8 mouse cellular contexts compared by ENCODE assay signal in genomic region chr17:35633992-35634391, GRCm38 (mm10). TPM values are rescaled to one million over a fixed set of nuclear protein-coding genes. Genes with fewer than 3 reads are reported as not detected.
DNase-seq lines count a peak whose midpoint lies in the region; ATAC-seq and TF ChIP-seq lines count a peak whose summit lies in the region.

No protein-coding gene starts in this region.

- 0 out of 2 replicates have a peak, but pooled peaks cover under 1% of the 10 kb centered on the region for H3K4me1 ChIP-seq in embryonic facial prominence, embryonic 14.5 days (ENCODE audit: control insufficient read depth, insufficient read depth, low read length)
- peaks cover 4% of the 10 kb centered on the region; the same call in 1 of the 2 replicates for H3K4me1 ChIP-seq in lung, postnatal 0 days (ENCODE audit: insufficient read depth, low read depth, low read length)
- H3K4me1 ChIP-seq in stomach, embryonic 16.5 days (ENCODE audit: control insufficient read depth, insufficient read depth, low read length), result peaks cover 11% of the 10 kb centered on the region

- no peaks in the 10 kb centered on the region for H3K27me3 ChIP-seq in embryonic facial prominence, embryonic 14.5 days (replicated peaks; ENCODE audit: control insufficient read depth, insufficient read depth, low read length)
- no peaks in the 10 kb centered on the region for H3K27me3 ChIP-seq in lung, postnatal 0 days (replicated peaks; ENCODE audit: insufficient read depth, low read length)
- no peaks in the 10 kb centered on the region for H3K27me3 ChIP-seq in stomach, embryonic 16.5 days (ENCODE audit: control insufficient read depth, insufficient read depth, low read length)

- no peak overlapping the region for H3K4me2 ChIP-seq in embryonic facial prominence, embryonic 14.5 days (ENCODE audit: low read depth, low read length)
- H3K4me2 ChIP-seq in lung, postnatal 0 days (replicated peaks; ENCODE audit: low read depth, low read length), result no peak overlapping the region
- H3K4me2 ChIP-seq in stomach, embryonic 16.5 days (ENCODE audit: low read depth, low read length), result no peak overlapping the region

- peak; percentile 35; the same call in 1 of the 2 replicates for ATAC-seq in embryonic facial prominence, embryonic 14.5 days (ENCODE audit: low read depth)
- peak; percentile 78 for ATAC-seq in lung, postnatal 0 days
- peak; percentile 61; the same call in 1 of the 2 replicates for ATAC-seq in stomach, embryonic 16.5 days (ENCODE audit: insufficient read depth, low FRiP score)

- intact Hi-C loops in gastrocnemius, adult 2 months (cut with DNase I), result loop anchor here (2.0 kb wide), 1 partner anchor 103 kb away; no protein-coding TSS in a partner anchor
- intact Hi-C loops in gastrocnemius, postnatal 14 days (cut with DNase I; ENCODE audit: low total_unique reads), result loop anchor here (5.0 kb wide), 1 partner anchor 103 kb away; no protein-coding TSS in a partner anchor

- no peaks in the 10 kb centered on the region for H3K9me3 ChIP-seq in embryonic facial prominence, embryonic 14.5 days (ENCODE audit: control insufficient read depth, low read length)
- H3K9me3 ChIP-seq in lung, postnatal 0 days (ENCODE audit: low read length), result no peaks in the 10 kb centered on the region
- H3K9me3 ChIP-seq in stomach, embryonic 16.5 days (replicated peaks; ENCODE audit: control insufficient read depth, low read length), result no peaks in the 10 kb centered on the region

- no peak overlapping the region for H3K9ac ChIP-seq in embryonic facial prominence, embryonic 14.5 days (ENCODE audit: low read depth, low read length)
- no peak overlapping the region for H3K9ac ChIP-seq in lung, postnatal 0 days (replicated peaks; ENCODE audit: low read depth)
- H3K9ac ChIP-seq in stomach, embryonic 16.5 days (ENCODE audit: low read length), result no peak overlapping the region

- peak; percentile 27 for DNase-seq in gastrocnemius, adult 2 months
- no peak for DNase-seq in gastrocnemius, postnatal 14 days
- DNase-seq in ES-CJ7 (ENCODE audit: low read depth, low spot score), result peak; percentile 71
- DNase-seq in embryonic facial prominence, embryonic 14.5 days (ENCODE audit: low spot score), result peak; percentile 70
- DNase-seq in kidney, postnatal 25 days, result peak; percentile 56 to 77
- DNase-seq in lung, postnatal 0 days (ENCODE audit: low spot score), result peak; percentile 90
- DNase-seq in gastrocnemius, postnatal 4 days (ENCODE audit: low spot score in 2 of 2), result no peak

- H3K36me3 ChIP-seq in embryonic facial prominence, embryonic 14.5 days (ENCODE audit: control insufficient read depth, insufficient read depth, low read length), result no peaks in the 10 kb centered on the region
- no peaks in the 10 kb centered on the region for H3K36me3 ChIP-seq in lung, postnatal 0 days (ENCODE audit: insufficient read depth, low read length)
- H3K36me3 ChIP-seq in stomach, embryonic 16.5 days (ENCODE audit: control insufficient read depth, insufficient read depth, low read length), result no peaks in the 10 kb centered on the region

- 28% methylated on average over 1 of the region's 1 CpGs for WGBS in embryonic facial prominence, embryonic 14.5 days
- WGBS in lung, postnatal 0 days, result 12% methylated on average over 1 of the region's 1 CpGs
- 17% methylated on average over 1 of the region's 1 CpGs for WGBS in stomach, embryonic 16.5 days

- no peak overlapping the region for H3K27ac ChIP-seq in gastrocnemius, adult 2 months
- H3K27ac ChIP-seq in embryonic facial prominence, embryonic 14.5 days (replicated peaks; ENCODE audit: low read depth, low read length), result no peak overlapping the region
- H3K27ac ChIP-seq in lung, postnatal 0 days (ENCODE audit: low read length), result no peak overlapping the region
- peak overlapping the region; percentile 21 for H3K27ac ChIP-seq in stomach, embryonic 16.5 days (ENCODE audit: low read length)

- H3K4me3 ChIP-seq in gastrocnemius, adult 2 months, result no peak overlapping the region
- no peak overlapping the region for H3K4me3 ChIP-seq in embryonic facial prominence, embryonic 14.5 days (ENCODE audit: low read depth, low read length)
- H3K4me3 ChIP-seq in lung, postnatal 0 days (ENCODE audit: low read depth, low read length), result no peak overlapping the region
- H3K4me3 ChIP-seq in stomach, embryonic 16.5 days (replicated peaks; ENCODE audit: low read length), result no peak overlapping the region

- TF ChIP-seq EP300 in lung, postnatal 0 days (IDR thresholded peaks at IDR 0.05), result no peak; the same call in 1 of the 2 replicates

- peak; percentile 16; the same call in 1 of the 2 replicates for TF ChIP-seq CTCF in gastrocnemius, adult 2 months (IDR thresholded peaks at IDR 0.05)
- peak; percentile 80 for TF ChIP-seq CTCF in lung, postnatal 0 days (IDR thresholded peaks at IDR 0.05)

RNA-seq across cellular contexts. Expression of gene Gm9573, which starts 7.6 kb away (rescaled TPM):
- total RNA-seq in gastrocnemius, adult 2 months (2021), result not detected
- total RNA-seq in gastrocnemius, postnatal 14 days (2021), result not detected
- 0.04 TPM in 1 of 2 replicates, not detected in the other for polyA plus RNA-seq in embryonic facial prominence, embryonic 14.5 days (2014; fragmentation: Nextera tagmentation; extraction: Ambion mirVana)
- not detected in 2 replicates for polyA plus RNA-seq in lung, postnatal 0 days (2015; fragmentation: Nextera tagmentation; extraction: Ambion mirVana)
- polyA plus RNA-seq in stomach, embryonic 16.5 days (2015; fragmentation: Nextera tagmentation; extraction: Ambion mirVana), result 2.9 and 4.5 TPM in 2 replicates
- total RNA-seq in gastrocnemius, postnatal 4 days (2021), result not detected

RNA-seq across cellular contexts. Expression of gene Mucl3, which starts 9.5 kb away (rescaled TPM):
- not detected for total RNA-seq in gastrocnemius, adult 2 months (2021)
- total RNA-seq in gastrocnemius, postnatal 14 days (2021), result not detected
- polyA plus RNA-seq in embryonic facial prominence, embryonic 14.5 days (2014; fragmentation: Nextera tagmentation; extraction: Ambion mirVana), result 0.08 TPM in 2 replicates
- polyA plus RNA-seq in lung, postnatal 0 days (2015; fragmentation: Nextera tagmentation; extraction: Ambion mirVana), result 1.1 and 1.7 TPM in 2 replicates
- polyA plus RNA-seq in stomach, embryonic 16.5 days (2015; fragmentation: Nextera tagmentation; extraction: Ambion mirVana), result 71.0 and 145 TPM in 2 replicates
- not detected for total RNA-seq in gastrocnemius, postnatal 4 days (2021)

RNA-seq across cellular contexts. Expression of gene Sfta2, which starts 32.6 kb away (rescaled TPM):
- not detected for total RNA-seq in gastrocnemius, adult 2 months (2021)
- total RNA-seq in gastrocnemius, postnatal 14 days (2021), result not detected
- polyA plus RNA-seq in embryonic facial prominence, embryonic 14.5 days (2014; fragmentation: Nextera tagmentation; extraction: Ambion mirVana), result 0.28 TPM in 1 of 2 replicates, not detected in the other
- 483 and 564 TPM in 2 replicates for polyA plus RNA-seq in lung, postnatal 0 days (2015; fragmentation: Nextera tagmentation; extraction: Ambion mirVana)
- 10.2 and 14.0 TPM in 2 replicates for polyA plus RNA-seq in stomach, embryonic 16.5 days (2015; fragmentation: Nextera tagmentation; extraction: Ambion mirVana)
- total RNA-seq in gastrocnemius, postnatal 4 days (2021), result not detected

RNA-seq across cellular contexts. Expression of gene Vars2, which starts 33.4 kb away (rescaled TPM):
- total RNA-seq in gastrocnemius, adult 2 months (2021), result 10 to 100 TPM; 12.8 to 16.8 TPM
- 10 to 100 TPM; 15.7 to 16.6 TPM for total RNA-seq in gastrocnemius, postnatal 14 days (2021)
- polyA plus RNA-seq in embryonic facial prominence, embryonic 14.5 days (2014; fragmentation: Nextera tagmentation; extraction: Ambion mirVana), result 14.2 and 15.1 TPM in 2 replicates
- 11.4 and 15.2 TPM in 2 replicates for polyA plus RNA-seq in lung, postnatal 0 days (2015; fragmentation: Nextera tagmentation; extraction: Ambion mirVana)
- 17.2 and 17.4 TPM in 2 replicates for polyA plus RNA-seq in stomach, embryonic 16.5 days (2015; fragmentation: Nextera tagmentation; extraction: Ambion mirVana)
- total RNA-seq in gastrocnemius, postnatal 4 days (2021), result 10 to 100 TPM; 22.1 to 24.4 TPM

RNA-seq across cellular contexts. Expression of gene Gtf2h4, which starts 39.5 kb away (rescaled TPM):
- 10 to 100 TPM; 18.1 to 24.2 TPM for total RNA-seq in gastrocnemius, adult 2 months (2021)
- total RNA-seq in gastrocnemius, postnatal 14 days (2021), result 10 to 100 TPM; 16.1 to 19.4 TPM
- 34.8 and 35.3 TPM in 2 replicates for polyA plus RNA-seq in embryonic facial prominence, embryonic 14.5 days (2014; fragmentation: Nextera tagmentation; extraction: Ambion mirVana)
- 19.2 and 21.4 TPM in 2 replicates for polyA plus RNA-seq in lung, postnatal 0 days (2015; fragmentation: Nextera tagmentation; extraction: Ambion mirVana)
- 38.6 and 41.5 TPM in 2 replicates for polyA plus RNA-seq in stomach, embryonic 16.5 days (2015; fragmentation: Nextera tagmentation; extraction: Ambion mirVana)
- total RNA-seq in gastrocnemius, postnatal 4 days (2021), result 10 to 100 TPM; 20.6 to 29.2 TPM

Comparison
In these comparisons a context has a peak if more than half of its experiments do, and no peak if none do; other contexts are left out.
1. DNase-seq: peak in gastrocnemius, adult 2 months (single experiment), ES-CJ7 (single experiment), embryonic facial prominence, embryonic 14.5 days (single experiment), kidney, postnatal 25 days (2 of 2) and lung, postnatal 0 days (single experiment); none in gastrocnemius, postnatal 14 days (single experiment) and gastrocnemius, postnatal 4 days (0 of 2).
2. Peak in every context shown above with its lines, with median percentiles within 50 percentile points of each other: ATAC-seq.